Mouse (Mus musculus): ENCODE measurements at regions not wholly inside any gene's neighbourhood (a gene's known extent, or its start where the extent isn't known, plus 50 kb on each side); places are given as distances from the start of the nearest gene placed in this dataset.

GRCm38 (mm10) chr7:116607628-116608225 lies 103.6 kb downstream of the Nucb2 start:
- Histone ChIP-seq H3K4me3 (ENCODE audit: low read depth, low read length) (no peak overlapping the region), H3K4me1 (ENCODE audit: insufficient read depth, low read depth, low read length) (no peaks in the 10 kb centered on the region), H3K36me3 (replicated peaks) (no peaks in the 10 kb centered on the region), H3K9me3 (replicated peaks) (no peaks in the 10 kb centered on the region), H3K27me3 (ENCODE audit: insufficient read depth, low read length) (no peaks in the 10 kb centered on the region)
- no peak for DNase-seq (ENCODE audit: low spot score)
- no peak for ATAC-seq (ENCODE audit: extremely low read depth, insufficient number of reproducible peaks, low FRiP score, poor library complexity, severe bottlenecking)
- TF ChIP-seq GATA2 (IDR thresholded peaks at IDR 0.05; ENCODE audit: borderline replicate concordance, low read depth, low read length) (no peak), CTCF (IDR thresholded peaks at IDR 0.05; ENCODE audit: low read depth, low read length) (no peak), GATA1 (IDR thresholded peaks at IDR 0.05; ENCODE audit: borderline replicate concordance, low read length) (no peak), POLR2AphosphoS5 (IDR thresholded peaks at IDR 0.05; ENCODE audit: insufficient replicate concordance, low read depth, low read length) (no peak)

- no peak overlapping the region for H3K4me3 ChIP-seq (ENCODE audit: low read depth, low read length)
These were observed 104.3 kb downstream of the Nucb2 start for GRCm38 (mm10) chr7:116608350-116609085.

GRCm38 (mm10) chr7:116609406-116609805 lies 105.2 kb downstream of the Nucb2 start:
- DNase-seq (ENCODE audit: low spot score) (no peak), ATAC-seq (ENCODE audit: extremely low read depth, insufficient number of reproducible peaks, low FRiP score, poor library complexity, severe bottlenecking) (no peak)
- H3K9me3 ChIP-seq (replicated peaks), result no peaks in the 10 kb centered on the region
- H3K36me3 ChIP-seq (replicated peaks), result no peaks in the 10 kb centered on the region
- no peaks in the 10 kb centered on the region for H3K27me3 ChIP-seq (ENCODE audit: insufficient read depth, low read length)
- TF ChIP-seq TAL1 (conservative IDR thresholded peaks at IDR 0.05; ENCODE audit: low read depth, low read length) (no peak), GATA2 (IDR thresholded peaks at IDR 0.05; ENCODE audit: borderline replicate concordance, low read depth, low read length) (no peak), POLR2AphosphoS5 (IDR thresholded peaks at IDR 0.05; ENCODE audit: insufficient replicate concordance, low read depth, low read length) (no peak)
- no peaks in the 10 kb centered on the region for H3K4me1 ChIP-seq (ENCODE audit: insufficient read depth, low read depth, low read length)
- H3K4me3 ChIP-seq (ENCODE audit: low read depth, low read length), result no peak overlapping the region

More at GRCm38 (mm10) chr7:116608350-116609085, 104.3 kb downstream of the Nucb2 start:
- Histone ChIP-seq H3K27me3 (ENCODE audit: insufficient read depth, low read length) (no peaks in the 10 kb centered on the region), H3K4me1 (ENCODE audit: insufficient read depth, low read depth, low read length) (no peaks in the 10 kb centered on the region), H3K36me3 (replicated peaks) (no peaks in the 10 kb centered on the region), H3K9me3 (replicated peaks) (no peaks in the 10 kb centered on the region)
- TF ChIP-seq GATA2 (IDR thresholded peaks at IDR 0.05; ENCODE audit: borderline replicate concordance, low read depth, low read length), result no peak
- TF ChIP-seq CTCF (IDR thresholded peaks at IDR 0.05; ENCODE audit: low read depth, low read length), result peak; percentile 59
- ATAC-seq (ENCODE audit: extremely low read depth, insufficient number of reproducible peaks, low FRiP score, poor library complexity, severe bottlenecking) (peak; percentile 54), DNase-seq (ENCODE audit: low spot score) (peak; percentile 47)

- Histone ChIP-seq H3K27me3 (ENCODE audit: insufficient read depth, low read length) (no peaks in the 10 kb centered on the region), H3K36me3 (replicated peaks) (no peaks in the 10 kb centered on the region), H3K4me1 (ENCODE audit: insufficient read depth, low read depth, low read length) (no peaks in the 10 kb centered on the region), H3K9me3 (replicated peaks) (no peaks in the 10 kb centered on the region), H3K4me3 (ENCODE audit: low read depth, low read length) (no peak overlapping the region)
- ATAC-seq (ENCODE audit: extremely low read depth, insufficient number of reproducible peaks, low FRiP score, poor library complexity, severe bottlenecking) (no peak), DNase-seq (ENCODE audit: low spot score) (no peak)
- TF ChIP-seq POLR2AphosphoS5 (IDR thresholded peaks at IDR 0.05; ENCODE audit: insufficient replicate concordance, low read depth, low read length) (no peak), TAL1 (conservative IDR thresholded peaks at IDR 0.05; ENCODE audit: low read depth, low read length) (no peak), GATA1 (IDR thresholded peaks at IDR 0.05; ENCODE audit: borderline replicate concordance, low read length) (no peak), CTCF (IDR thresholded peaks at IDR 0.05; ENCODE audit: low read depth, low read length) (no peak), GATA2 (IDR thresholded peaks at IDR 0.05; ENCODE audit: borderline replicate concordance, low read depth, low read length) (no peak)
These were observed 105.7 kb downstream of the Nucb2 start for GRCm38 (mm10) chr7:116609906-116610305.

GRCm38 (mm10) chr7:116615984-116616383 lies 111.8 kb downstream of the Nucb2 start:
- no peaks in the 10 kb centered on the region for H3K27me3 ChIP-seq (ENCODE audit: insufficient read depth, low read length)
- no peak for ATAC-seq (ENCODE audit: extremely low read depth, insufficient number of reproducible peaks, low FRiP score, poor library complexity, severe bottlenecking)
- no peaks in the 10 kb centered on the region for H3K9me3 ChIP-seq (replicated peaks)
- H3K4me3 ChIP-seq (ENCODE audit: low read depth, low read length), result no peak overlapping the region
- H3K36me3 ChIP-seq (replicated peaks), result no peaks in the 10 kb centered on the region
- no peak for DNase-seq (ENCODE audit: low spot score)
- TF ChIP-seq GATA1 (IDR thresholded peaks at IDR 0.05; ENCODE audit: borderline replicate concordance, low read length) (no peak), CTCF (IDR thresholded peaks at IDR 0.05; ENCODE audit: low read depth, low read length) (no peak), POLR2AphosphoS5 (IDR thresholded peaks at IDR 0.05; ENCODE audit: insufficient replicate concordance, low read depth, low read length) (no peak), TAL1 (conservative IDR thresholded peaks at IDR 0.05; ENCODE audit: low read depth, low read length) (no peak), GATA2 (IDR thresholded peaks at IDR 0.05; ENCODE audit: borderline replicate concordance, low read depth, low read length) (no peak)
- no peaks in the 10 kb centered on the region for H3K4me1 ChIP-seq (ENCODE audit: insufficient read depth, low read depth, low read length)

DNA sequence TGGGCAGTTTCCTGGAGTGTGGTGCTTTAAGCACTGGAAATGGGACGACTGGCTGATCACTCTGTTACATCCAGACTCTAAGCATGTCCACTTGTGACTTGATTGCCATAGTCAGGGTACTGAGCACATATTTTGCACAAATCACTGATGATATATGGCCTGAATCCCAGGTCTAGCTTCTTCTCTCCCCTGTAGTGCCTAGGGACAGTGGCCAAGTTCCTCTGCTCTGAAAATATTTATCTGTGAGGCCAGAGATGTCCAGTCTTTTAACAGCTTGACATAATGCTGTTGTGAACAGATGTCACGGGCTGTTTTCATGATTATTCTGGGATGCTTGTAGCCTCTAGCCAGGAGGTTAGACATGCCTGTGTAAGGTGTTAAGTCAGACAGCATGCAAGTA lies 115.5 kb downstream of the Nucb2 start:
- no peak overlapping the region for H3K4me3 ChIP-seq (ENCODE audit: low read depth, low read length)
- ATAC-seq (ENCODE audit: extremely low read depth, insufficient number of reproducible peaks, low FRiP score, poor library complexity, severe bottlenecking) (no peak), DNase-seq (ENCODE audit: low spot score) (no peak)
- H3K27me3 ChIP-seq (ENCODE audit: insufficient read depth, low read length), result no peaks in the 10 kb centered on the region
- H3K36me3 ChIP-seq (replicated peaks), result no peaks in the 10 kb centered on the region
- no peaks in the 10 kb centered on the region for H3K9me3 ChIP-seq (replicated peaks)
- TF ChIP-seq CTCF (IDR thresholded peaks at IDR 0.05; ENCODE audit: low read depth, low read length) (no peak), TAL1 (conservative IDR thresholded peaks at IDR 0.05; ENCODE audit: low read depth, low read length) (no peak), GATA1 (IDR thresholded peaks at IDR 0.05; ENCODE audit: borderline replicate concordance, low read length) (no peak), POLR2AphosphoS5 (IDR thresholded peaks at IDR 0.05; ENCODE audit: insufficient replicate concordance, low read depth, low read length) (no peak), GATA2 (IDR thresholded peaks at IDR 0.05; ENCODE audit: borderline replicate concordance, low read depth, low read length) (no peak)
- H3K4me1 ChIP-seq (ENCODE audit: insufficient read depth, low read depth, low read length), result no peaks in the 10 kb centered on the region
